Mouse (Mus musculus): Measurements from ENCODE around the gene Tnk1.

The Tnk1 gene

DNA sequence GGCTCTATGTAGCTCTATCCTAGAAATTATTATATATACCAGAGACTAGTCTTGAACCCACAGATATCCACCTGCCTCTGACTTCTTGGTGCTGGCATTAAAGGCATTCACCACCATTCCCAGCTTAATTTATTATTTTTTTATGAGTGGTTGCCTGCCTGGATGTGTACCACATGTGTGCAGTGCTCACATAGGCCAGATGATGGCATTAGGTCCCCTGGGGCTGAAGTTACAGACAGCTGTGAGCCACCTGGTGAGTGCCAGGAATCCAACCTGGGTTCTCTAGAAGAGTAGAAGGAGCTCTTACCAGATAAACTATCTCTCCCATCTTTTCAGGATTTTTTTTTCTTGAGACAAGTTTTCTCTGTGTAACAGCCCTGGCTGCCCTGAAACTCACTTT is 48.2 kb downstream of the Tnk1 start:
- ChIA-PET CTCF (interaction anchor here in 3 of 4 experiments (0.8 to 2.2 kb wide), 6 partner anchors 67 to 139 kb away, joined by 3 to 12 read pairs (median 4); partner anchors contain the start of gene Tmem95 (in 2 of the 3)), POLR2A (interaction anchor here in 3 of 4 experiments (0.6 to 3.2 kb wide), 24 partner anchors 9 to 485 kb away, joined by 3 to 17 read pairs (median 4); partner anchors contain the start of genes Nlgn2 (in 2 of the 3), Tmem256 (in 2 of the 3), Fgf11 (in 1 of the 3) and Slc2a4 (in 1 of the 3))

GRCm38 (mm10) chr11:69807641-69808040 is 50.9 kb downstream of the Tnk1 start:
- ChIA-PET CTCF (no interaction called here), POLR2A (interaction anchor here in 2 of 4 experiments (0.6 to 12.8 kb wide), 5 partner anchors 9 to 69 kb away, joined by 3 to 168 read pairs (median 27); partner anchors contain the start of genes Polr2a (in 1 of the 2), Slc35g3 (in 1 of the 2) and Tmem95 (in 1 of the 2))

- ChIA-PET POLR2A (interaction anchor here in 3 of 4 experiments (0.7 to 12.8 kb wide), 39 partner anchors 8 to 191 kb away, joined by 3 to 168 read pairs (median 6); partner anchors contain the start of genes 2810408A11Rik (in 2 of the 3), Chrnb1 (in 2 of the 3), Gm39566 (in 2 of the 3) and Neurl4 (in 2 of the 3)), CTCF (interaction anchor here (0.6 to 4.2 kb wide), 25 partner anchors 10 to 215 kb away, joined by 3 to 27 read pairs (median 4); partner anchors contain the start of genes Tmem95 (in 2 of the 4), Kctd11 (in 1 of the 4), Tmem256 (in 1 of the 4) and Tnk1 (in 1 of the 4))
These were observed 52.2 kb downstream of the Tnk1 start for GRCm38 (mm10) chr11:69806378-69806777.

- CTCF ChIA-PET = interaction anchor here (0.5 to 4.2 kb wide), 33 partner anchors 10 to 627 kb away, joined by 3 to 27 read pairs (median 4); partner anchors contain the start of genes Tmem95 (in 2 of the 4), Gm39566 (in 1 of the 4), Kctd11 (in 1 of the 4) and Tnk1 (in 1 of the 4)
These were observed 53.3 kb downstream of the Tnk1 start, which contains the start of gene Tmem102 for GRCm38 (mm10) chr11:69804972-69805909. TSS of gene Tmem102 (minus strand) at chr11:69805624.

GRCm38 (mm10) chr11:69804652-69804940 is 53.9 kb downstream of the Tnk1 start:
- ChIA-PET CTCF (interaction anchor here in 2 of 4 experiments (1.0 to 4.2 kb wide), 8 partner anchors 19 to 144 kb away, joined by 3 to 27 read pairs (median 10); partner anchors contain the start of genes Tmem95 (in 2 of the 2) and Slc2a4 (in 1 of the 2)), POLR2A (interaction anchor here (0.7 to 12.8 kb wide), 37 partner anchors 9 to 228 kb away, joined by 3 to 168 read pairs (median 5); partner anchors contain the start of genes Chrnb1 (in 2 of the 4), Nlgn2 (in 2 of the 4), Polr2a (in 2 of the 4) and Tmem256 (in 2 of the 4))

More at GRCm38 (mm10) chr11:69804972-69805909, 53.3 kb downstream of the Tnk1 start, which contains the start of gene Tmem102:
- POLR2A ChIA-PET = interaction anchor here (0.7 to 12.8 kb wide), 63 partner anchors 8 to 228 kb away, joined by 3 to 168 read pairs (median 4); partner anchors contain the start of genes Nlgn2 (in 3 of the 4), Tmem256 (in 3 of the 4), 2810408A11Rik (in 2 of the 4) and Chrnb1 (in 2 of the 4)

DNA sequence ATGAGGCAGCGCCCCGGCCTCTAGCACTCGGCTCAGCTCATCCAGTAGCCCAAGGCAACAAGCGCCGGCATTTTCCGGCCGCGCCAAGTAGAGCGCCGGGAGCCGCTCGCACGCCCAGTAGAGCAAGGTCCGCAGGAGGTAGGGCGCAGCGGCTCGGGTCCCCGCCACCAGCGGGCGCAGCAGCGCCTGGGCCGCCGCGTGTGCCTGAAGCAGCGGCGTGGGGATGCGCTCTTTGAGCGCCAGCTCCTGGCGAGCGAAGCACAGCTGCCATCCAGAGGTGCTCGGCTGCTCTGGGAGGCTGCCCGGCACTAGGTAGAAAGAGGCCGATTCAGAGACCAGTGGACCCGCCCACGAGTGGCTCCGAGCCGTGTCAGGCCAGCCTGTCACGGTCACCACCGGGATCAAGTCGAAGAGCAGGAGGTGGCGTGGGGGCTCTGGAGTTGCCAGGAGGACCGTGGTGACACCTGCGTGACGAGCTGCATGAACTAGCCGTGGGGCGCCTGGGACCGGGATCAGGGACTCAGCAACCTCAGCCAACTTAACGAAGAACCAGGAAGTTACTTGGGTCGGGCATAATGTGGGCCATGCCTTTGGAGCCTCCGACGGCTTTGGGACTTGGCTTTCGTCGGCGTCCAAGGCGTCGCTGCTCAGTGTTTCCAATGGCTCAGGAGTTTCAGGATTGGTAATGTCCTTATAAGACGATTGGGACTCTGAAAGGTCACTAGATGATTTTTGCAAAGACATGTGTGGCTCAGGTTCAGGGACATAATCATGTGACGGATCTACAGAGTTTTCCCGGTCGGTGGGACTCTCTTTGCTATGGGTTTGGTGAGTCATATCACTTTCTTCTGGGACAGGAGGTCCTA is 54.5 kb downstream of the Tnk1 start:
- POLR2A ChIA-PET = interaction anchor here (0.7 to 12.8 kb wide), 57 partner anchors 9 to 240 kb away, joined by 3 to 168 read pairs (median 7); partner anchors contain the start of genes Chrnb1 (in 3 of the 4), Nlgn2 (in 2 of the 4), Polr2a (in 2 of the 4) and Tmem256 (in 2 of the 4)
- CTCF ChIA-PET = interaction anchor here in 3 of 4 experiments (0.5 to 4.2 kb wide), 18 partner anchors 10 to 223 kb away, joined by 3 to 27 read pairs (median 4); partner anchors contain the start of genes Tmem95 (in 2 of the 3), Gm39566 (in 1 of the 3), Nlgn2 (in 1 of the 3) and Polr2a (in 1 of the 3)

DNA sequence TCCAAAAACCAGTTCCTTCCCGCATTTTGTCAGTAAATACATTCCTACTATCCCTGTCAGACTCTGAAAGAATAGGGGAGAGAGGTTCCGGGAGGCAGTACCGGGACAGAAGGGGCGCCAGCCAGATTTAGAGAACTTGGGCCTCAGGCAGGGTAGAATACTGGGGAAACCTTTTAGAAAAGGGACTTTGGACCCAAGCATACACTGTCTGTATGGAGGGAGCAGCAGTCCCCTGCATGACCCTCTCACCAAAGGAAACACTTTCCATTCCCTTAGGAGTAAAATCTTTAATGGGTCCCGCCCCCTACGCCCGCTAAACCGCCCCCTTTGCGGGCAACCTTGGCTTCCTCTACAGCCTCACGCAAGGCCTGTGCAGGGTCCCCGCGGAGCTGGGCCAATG is 55.2 kb downstream of the Tnk1 start:
- ChIA-PET POLR2A (interaction anchor here (0.7 to 12.8 kb wide), 60 partner anchors 8 to 418 kb away, joined by 3 to 168 read pairs (median 6); partner anchors contain the start of genes Chrnb1 (in 3 of the 4), Nlgn2 (in 3 of the 4), Tmem256 (in 3 of the 4) and Eif5a (in 2 of the 4)), CTCF (interaction anchor here in 3 of 4 experiments (0.5 to 4.2 kb wide), 18 partner anchors 11 to 145 kb away, joined by 3 to 27 read pairs (median 4); partner anchors contain the start of genes Gm39566 (in 1 of the 3), Nlgn2 (in 1 of the 3), Polr2a (in 1 of the 3) and Slc2a4 (in 1 of the 3))

GRCm38 (mm10) chr11:69802648-69803105 is 55.9 kb downstream of the Tnk1 start:
- POLR2A ChIA-PET = interaction anchor here (0.6 to 12.8 kb wide), 65 partner anchors 9 to 723 kb away, joined by 3 to 168 read pairs (median 5); partner anchors contain the start of genes Nlgn2 (in 3 of the 4), Tmem256 (in 3 of the 4), 2810408A11Rik (in 2 of the 4) and Eif5a (in 2 of the 4)
- CTCF ChIA-PET = interaction anchor here in 3 of 4 experiments (0.5 to 2.7 kb wide), 16 partner anchors 12 to 146 kb away, joined by 3 to 11 read pairs (median 4); partner anchors contain the start of genes Gm39566 (in 1 of the 3), Nlgn2 (in 1 of the 3), Slc2a4 (in 1 of the 3) and Tmem256 (in 1 of the 3)

DNA sequence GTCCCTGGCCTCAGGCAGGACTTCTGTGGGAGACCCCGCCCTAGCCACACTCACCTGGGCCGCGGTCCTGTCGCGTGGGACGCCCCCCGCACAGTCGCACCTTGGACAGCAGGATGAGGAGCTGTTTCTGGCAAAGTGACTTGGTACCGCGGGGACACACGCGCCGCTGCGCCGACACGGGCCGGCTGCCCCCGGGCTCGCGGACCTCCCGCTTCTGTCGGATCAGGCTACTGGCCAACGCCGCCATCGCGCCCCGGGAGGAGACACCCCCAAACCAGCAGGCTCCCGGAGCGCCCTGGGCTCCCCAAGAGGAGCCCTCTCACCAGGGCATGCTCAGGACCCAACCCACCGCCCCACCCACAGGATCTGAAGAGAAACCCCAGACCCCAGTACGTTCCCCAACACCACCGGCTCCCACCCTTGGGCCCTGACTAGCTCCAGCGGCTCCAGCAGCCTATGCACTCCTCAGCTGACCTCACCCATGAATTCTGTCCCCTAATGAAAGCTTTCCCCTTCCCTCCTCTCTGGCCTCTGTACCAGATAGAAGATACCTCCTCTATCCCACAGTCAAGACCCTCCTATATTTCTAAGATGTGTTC is 57.1 kb downstream of the Tnk1 start, which contains the start of gene Fgf11:
Fgf11 (minus strand) TSS at position 479 of the 599 bp plus-strand sequence.
- POLR2A ChIA-PET = interaction anchor here (0.5 to 12.8 kb wide), 49 partner anchors 9 to 196 kb away, joined by 3 to 168 read pairs (median 7); partner anchors contain the start of genes Nlgn2 (in 3 of the 4), Tmem256 (in 3 of the 4), Polr2a (in 2 of the 4) and Slc35g3 (in 2 of the 4)
- CTCF ChIA-PET = interaction anchor here in 2 of 4 experiments (0.5 to 2.5 kb wide), 5 partner anchors 16 to 144 kb away, joined by 3 to 11 read pairs (median 3); no protein-coding TSS in a partner anchor
